Mouse (Mus musculus): ENCODE measurements around the gene Pex16.

- TF ChIP-seq CTCF (IDR thresholded peaks at IDR 0.05; ENCODE audit: extremely low read depth, insufficient read length, insufficient replicate concordance, low read depth, low read length) (no peak), POLR2A (IDR thresholded peaks at IDR 0.05; ENCODE audit: low read depth, low read length) (no peak)
Measured at GRCm38 (mm10) chr2:92403776-92404319, 29.4 kb downstream of the Pex16 start.

Measured in small intestine, adult 2 months (tissue).